Mouse (Mus musculus): ENCODE measurements around the gene Olfr128. TPM values are rescaled to one million over a fixed set of nuclear protein-coding genes. Genes with fewer than 3 reads are reported as not detected.
"Not testable (repeated sequence)": the region's sequence is repeated elsewhere in the genome, so short reads cannot be mapped to it uniquely, and the experiment has no call there.

Olfr128 gene
- not detected in 2 replicates for total RNA-seq (2017)

DNA sequence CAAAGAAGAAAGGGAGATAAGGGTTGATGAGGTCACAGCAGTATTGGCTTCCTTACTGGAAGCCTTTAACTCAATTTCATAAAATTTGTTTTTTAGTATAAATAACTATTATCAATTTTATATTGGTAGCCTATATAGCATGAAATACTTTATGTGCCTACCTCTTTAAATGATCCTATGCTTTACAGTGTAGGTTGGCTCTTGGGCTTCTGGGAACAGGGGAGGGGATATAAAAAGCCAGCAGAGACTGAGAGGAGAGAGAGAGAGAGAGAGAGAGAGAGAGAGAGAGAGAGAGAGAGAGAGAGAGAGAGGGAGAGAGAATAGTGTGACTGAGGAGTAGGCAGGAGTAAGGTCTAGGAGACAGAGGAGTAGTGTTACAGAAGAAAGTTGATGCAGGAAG lies at the start of gene Olfr128:
TSS of gene Olfr128 (plus strand) at position 301 of the 400 bp plus-strand sequence.
- no peak for ATAC-seq (ENCODE audit: extremely low read depth, insufficient number of reproducible peaks, low FRiP score, poor library complexity, severe bottlenecking)

DNA sequence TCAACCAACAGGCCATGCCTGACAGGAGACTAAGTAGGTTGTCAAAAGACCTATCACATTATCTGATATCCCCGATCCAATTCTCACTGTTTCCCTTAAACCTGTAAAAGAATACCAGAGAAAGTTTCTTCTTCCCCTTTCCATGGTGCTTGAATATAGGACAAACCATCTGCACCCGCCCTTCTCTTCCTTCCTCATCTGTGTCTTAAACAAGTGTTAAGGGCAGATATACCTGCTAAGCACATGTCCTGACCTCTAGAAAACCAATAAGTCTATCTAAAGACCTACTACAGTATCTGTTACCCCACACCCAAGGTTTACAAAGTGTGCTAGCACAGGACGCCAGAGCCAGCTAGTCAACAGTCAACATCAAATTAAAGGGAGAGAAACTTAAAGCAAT lies 46.5 kb upstream of the Olfr128 start:
- ATAC-seq (ENCODE audit: extremely low read depth, insufficient number of reproducible peaks, low FRiP score, poor library complexity, severe bottlenecking) = no peak

DNA sequence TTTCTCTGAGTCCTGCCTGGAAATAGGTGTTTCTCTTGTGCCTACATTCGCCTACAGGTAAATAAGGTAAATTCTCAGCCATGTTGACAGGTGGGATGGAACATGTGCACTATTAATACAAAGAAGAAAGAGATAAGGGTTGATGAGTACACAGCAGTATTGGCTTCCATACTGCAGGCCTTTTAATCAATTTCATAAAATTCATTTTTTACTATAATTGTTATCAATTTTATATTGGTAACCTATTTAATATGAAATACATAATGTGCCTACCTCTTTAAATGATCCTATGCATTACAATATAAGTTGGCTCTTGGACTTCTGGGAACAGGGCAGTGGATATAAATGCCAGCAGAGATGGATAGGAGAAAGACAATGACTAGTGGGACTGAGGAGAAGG lies 20.2 kb upstream of the Olfr128 start, which contains the start of gene Olfr127:
TSS of gene Olfr127 (plus strand) at position 301 of the 400 bp plus-strand sequence.
- ATAC-seq (ENCODE audit: extremely low read depth, insufficient number of reproducible peaks, low FRiP score, poor library complexity, severe bottlenecking) = no peak

DNA sequence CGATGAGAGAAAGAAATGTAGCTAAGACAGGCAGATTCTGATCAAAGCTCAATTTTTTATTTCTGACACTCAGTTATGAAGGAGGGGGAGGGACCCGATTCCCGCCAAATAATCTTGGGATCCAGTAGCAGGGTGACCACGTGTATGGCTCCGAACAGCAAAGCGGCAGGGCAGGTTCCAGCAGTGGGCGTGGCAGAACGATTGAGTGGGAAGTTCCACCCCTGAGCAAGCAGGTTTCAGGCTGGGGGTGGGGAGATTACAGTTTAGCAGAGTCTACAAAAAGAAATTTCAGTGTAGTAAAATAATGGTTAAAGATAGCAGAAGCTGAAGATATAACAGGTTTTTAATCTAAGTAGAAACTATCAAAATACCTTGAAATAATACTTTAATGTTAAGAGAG lies 13.5 kb upstream of the Olfr128 start:
- ATAC-seq (ENCODE audit: extremely low read depth, insufficient number of reproducible peaks, low FRiP score, poor library complexity, severe bottlenecking) = not testable (repeated sequence)

DNA sequence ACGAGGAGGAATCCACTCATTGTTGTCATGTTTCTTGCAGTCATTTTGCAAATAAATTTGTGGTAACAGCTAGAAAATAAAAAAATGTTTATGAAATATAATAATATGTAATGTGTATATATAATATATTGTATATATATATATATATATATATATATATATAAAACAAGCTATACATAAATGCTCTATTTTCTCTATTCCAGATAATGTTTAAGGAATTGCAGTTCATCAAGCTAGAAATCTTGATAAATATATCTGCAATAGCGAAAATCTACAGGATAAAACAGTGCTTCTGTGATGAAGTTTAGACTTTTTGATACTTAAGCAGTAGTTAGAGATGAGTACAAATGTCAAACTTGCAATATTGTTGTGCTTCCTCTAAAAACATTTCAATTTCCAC lies 32.6 kb downstream of the Olfr128 start, which contains the start of gene Olfr761:
TSS of gene Olfr761 (minus strand) at position 101 of the 400 bp plus-strand sequence.
- no peak for ATAC-seq (ENCODE audit: extremely low read depth, insufficient number of reproducible peaks, low FRiP score, poor library complexity, severe bottlenecking)

DNA sequence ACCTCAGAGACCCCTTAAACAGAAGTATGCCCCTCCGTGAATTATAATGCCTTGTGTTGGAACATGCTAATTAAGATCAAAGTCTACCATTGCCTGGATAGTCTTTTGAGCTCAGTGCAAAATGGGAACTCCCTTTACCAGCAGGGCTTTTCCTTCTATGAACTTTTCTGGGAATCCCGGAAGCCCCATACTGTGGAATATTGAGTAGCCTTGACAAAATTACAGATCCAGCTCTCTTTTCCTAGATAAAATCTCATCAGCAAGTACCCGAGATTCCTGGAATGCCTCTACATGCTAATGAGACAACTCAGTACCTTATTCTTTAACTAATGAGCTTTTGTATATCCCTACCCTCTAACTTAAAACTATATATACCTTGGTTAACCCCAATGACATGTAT lies 53.2 kb downstream of the Olfr128 start:
- ATAC-seq (ENCODE audit: extremely low read depth, insufficient number of reproducible peaks, low FRiP score, poor library complexity, severe bottlenecking) = no peak

Other genes starting within 250 kb of the Olfr128 start
- gene Olfr119, start 224.0 kb upstream of the Olfr128 start, total RNA-seq (2017) = not detected in 2 replicates
- gene Olfr120, start 198.7 kb upstream of the Olfr128 start, total RNA-seq (2017) = not detected in 2 replicates
- gene Olfr121, start 171.7 kb upstream of the Olfr128 start, total RNA-seq (2017) = 0.35 TPM in 1 of 2 replicates, not detected in the other
- gene Olfr122, start 151.9 kb upstream of the Olfr128 start, total RNA-seq (2017) = not detected in 2 replicates
- gene Olfr123, start 127.0 kb upstream of the Olfr128 start, total RNA-seq (2017) = not detected in 2 replicates
- not detected in 2 replicates for gene Olfr124, start 120.7 kb upstream of the Olfr128 start, total RNA-seq (2017)
- gene Olfr125, start 87.6 kb upstream of the Olfr128 start, total RNA-seq (2017) = not detected in 2 replicates
- gene Olfr126, start 73.1 kb upstream of the Olfr128 start, total RNA-seq (2017) = not detected in 2 replicates
- 0.12 TPM in 1 of 2 replicates, not detected in the other for gene Olfr127, start 20.1 kb upstream of the Olfr128 start, total RNA-seq (2017)
- gene Olfr761, start 32.5 kb downstream of the Olfr128 start, total RNA-seq (2017) = not detected in 2 replicates
- gene Olfr129, start 139.5 kb downstream of the Olfr128 start, total RNA-seq (2017) = 0.12 TPM in 1 of 2 replicates, not detected in the other
- gene Olfr130, start 143.4 kb downstream of the Olfr128 start, total RNA-seq (2017) = not detected in 2 replicates
- gene Olfr131, start 168.1 kb downstream of the Olfr128 start, total RNA-seq (2017) = not detected in 2 replicates
- gene Olfr132, start 214.0 kb downstream of the Olfr128 start, total RNA-seq (2017) = not detected in 2 replicates
- not detected in 2 replicates for gene Olfr133, start 224.7 kb downstream of the Olfr128 start, total RNA-seq (2017)

All from neutrophil, adult 5-6 weeks (primary cell).